Mouse (Mus musculus): ENCODE data around the gene Ints13. TPM values are rescaled to one million over a fixed set of nuclear protein-coding genes. Genes with fewer than 3 reads are reported as not detected.

Ints13 gene
- polyA plus RNA-seq, 1 experiment from 2014 or later, result 100 TPM

DNA sequence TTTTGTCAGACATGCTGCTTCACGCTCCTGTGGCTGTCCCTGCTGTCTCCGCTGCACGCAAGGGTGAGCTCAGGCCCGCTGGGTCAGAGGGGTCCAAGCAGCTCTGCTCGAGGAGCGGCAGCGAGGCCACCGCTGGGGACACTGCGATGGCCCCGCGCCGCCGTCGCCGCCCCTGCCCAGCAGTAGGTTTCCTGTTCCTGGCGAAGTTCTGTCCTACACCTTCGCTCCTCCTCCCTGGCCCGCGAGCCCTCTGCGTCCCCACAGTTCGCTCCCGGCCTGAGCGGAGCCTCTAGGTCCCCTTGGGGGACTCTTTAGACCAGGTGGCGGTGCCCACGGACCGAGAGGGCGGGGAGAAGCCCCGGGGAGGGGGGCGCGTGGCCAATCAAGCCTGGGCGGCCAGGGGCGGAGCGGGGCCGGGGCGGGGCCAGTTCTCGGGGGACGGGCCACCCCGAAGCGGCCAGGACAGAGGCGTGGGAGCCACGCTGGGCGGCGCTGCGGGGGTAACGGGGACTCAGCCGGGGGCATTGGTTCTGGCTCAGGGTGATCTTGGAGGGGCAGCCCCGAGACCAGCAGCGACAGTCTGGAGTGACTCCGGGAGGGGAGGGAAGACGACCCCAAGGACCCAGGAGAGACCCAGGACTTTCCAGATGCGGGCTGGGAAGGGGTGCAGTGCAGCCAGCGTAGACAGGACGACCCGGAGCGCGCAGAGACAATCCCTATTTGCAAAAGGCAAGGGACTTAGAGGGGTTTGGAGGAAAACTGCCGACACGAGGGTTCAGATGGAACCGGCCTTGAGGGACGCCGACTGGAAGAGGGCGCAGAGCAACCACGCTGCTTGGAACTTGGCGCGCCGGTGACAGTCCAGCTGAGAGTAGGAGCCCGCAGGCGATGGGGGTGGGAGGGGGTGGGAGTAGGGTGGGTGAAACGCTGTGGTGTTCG lies 75.5 kb downstream of the Ints13 start, which contains the start of gene Itpr2:
Gene Itpr2, minus strand, starts transcription at position 358 of the 939 bp plus-strand sequence.
- peak within 1 kb of the TSS; percentile 85 for H3K4me2 ChIP-seq (ENCODE audit: low read depth, severe bottlenecking)
- no peaks in the 10 kb centered on the region for H3K9me3 ChIP-seq (ENCODE audit: control insufficient read depth, low read length)
- WGBS, result under 1% methylated on average over 70 of the region's 70 CpGs
- H3K27me3 ChIP-seq (ENCODE audit: control insufficient read depth, insufficient read depth, low read length), result no peaks in the 10 kb centered on the region
- H3K27ac ChIP-seq (replicated peaks; ENCODE audit: low read depth, low read length), result no peak within 1 kb of the TSS
- peak within 1 kb of the TSS; percentile 38 for H3K9ac ChIP-seq (ENCODE audit: low read length)
- peak; percentile 95 for ATAC-seq (ENCODE audit: insufficient number of reproducible peaks, low FRiP score, low TSS enrichment, low read depth)
- H3K36me3 ChIP-seq (ENCODE audit: control insufficient read depth, insufficient read depth, low read length), result no peaks in the 10 kb centered on the region
- H3K4me1 ChIP-seq (ENCODE audit: control insufficient read depth, insufficient read depth, low read length), result no peaks in the 10 kb centered on the region
- H3K4me3 ChIP-seq (ENCODE audit: low read depth, low read length), result peak within 1 kb of the TSS; percentile 67
- DNase-seq (ENCODE audit: low spot score), result peak; percentile 85

DNA sequence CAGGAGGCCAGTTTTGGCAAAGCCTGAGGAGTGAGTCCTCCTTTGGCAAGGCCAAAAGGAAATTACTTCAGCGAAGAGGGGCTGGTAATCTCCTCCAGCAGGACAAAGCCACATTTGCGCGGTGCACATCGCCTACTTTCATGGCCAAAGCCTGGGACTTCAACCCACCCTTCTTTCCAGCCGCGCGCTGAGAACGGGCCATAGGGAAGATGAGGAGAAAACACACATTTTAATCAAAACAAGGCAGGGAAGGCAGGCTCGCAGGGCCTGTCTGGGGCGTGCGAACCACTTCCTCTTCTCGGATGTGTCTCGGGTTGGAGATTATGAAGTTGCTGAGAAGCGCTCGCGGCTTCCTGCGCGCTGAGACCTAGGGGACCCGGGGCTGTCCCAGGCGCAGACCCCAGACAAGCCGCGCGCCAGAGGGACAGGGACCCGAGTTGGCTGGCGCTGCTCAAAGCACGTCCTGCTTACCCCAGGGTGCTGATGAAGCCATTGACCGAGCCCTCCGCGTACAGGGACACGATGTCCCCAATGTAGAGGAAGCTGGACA lies 76.2 kb downstream of the Ints13 start:
- H3K4me3 ChIP-seq (ENCODE audit: low read depth, low read length), result peak overlapping the region; percentile 67
- H3K36me3 ChIP-seq (ENCODE audit: control insufficient read depth, insufficient read depth, low read length), result no peaks in the 10 kb centered on the region
- WGBS, result under 1% methylated on average over 30 of the region's 30 CpGs
- no peaks in the 10 kb centered on the region for H3K9me3 ChIP-seq (ENCODE audit: control insufficient read depth, low read length)
- peak overlapping the region; percentile 38 for H3K9ac ChIP-seq (ENCODE audit: low read length)
- peak overlapping the region; percentile 85 for H3K4me2 ChIP-seq (ENCODE audit: low read depth, severe bottlenecking)
- ATAC-seq (ENCODE audit: insufficient number of reproducible peaks, low FRiP score, low TSS enrichment, low read depth) (peak; percentile 28; the same call in 1 of the 2 replicates), DNase-seq (ENCODE audit: low spot score) (peak; percentile 60)
- no peaks in the 10 kb centered on the region for H3K4me1 ChIP-seq (ENCODE audit: control insufficient read depth, insufficient read depth, low read length)
- H3K27me3 ChIP-seq (ENCODE audit: control insufficient read depth, insufficient read depth, low read length), result no peaks in the 10 kb centered on the region
- no peak overlapping the region for H3K27ac ChIP-seq (replicated peaks; ENCODE audit: low read depth, low read length)

- no peak for DNase-seq (ENCODE audit: low spot score)
- 75% methylated on average over 5 of the region's 5 CpGs for WGBS
- Histone ChIP-seq H3K4me2 (ENCODE audit: low read depth, severe bottlenecking) (peak overlapping the region; percentile 85; the same call in 1 of the 2 replicates), H3K36me3 (ENCODE audit: control insufficient read depth, insufficient read depth, low read length) (no peaks in the 10 kb centered on the region), H3K9ac (ENCODE audit: low read length) (no peak overlapping the region), H3K4me1 (ENCODE audit: control insufficient read depth, insufficient read depth, low read length) (no peaks in the 10 kb centered on the region), H3K27ac (replicated peaks; ENCODE audit: low read depth, low read length) (no peak overlapping the region), H3K27me3 (ENCODE audit: control insufficient read depth, insufficient read depth, low read length) (no peaks in the 10 kb centered on the region), H3K4me3 (ENCODE audit: low read depth, low read length) (no peak overlapping the region), H3K9me3 (ENCODE audit: control insufficient read depth, low read length) (no peaks in the 10 kb centered on the region)
- no peak for ATAC-seq (ENCODE audit: insufficient number of reproducible peaks, low FRiP score, low TSS enrichment, low read depth)
These were observed 76.9 kb downstream of the Ints13 start for GRCm38 (mm10) chr6:146500771-146501170.

GRCm38 (mm10) chr6:146500206-146500605 lies 77.4 kb downstream of the Ints13 start:
- Histone ChIP-seq H3K27me3 (ENCODE audit: control insufficient read depth, insufficient read depth, low read length) (no peaks in the 10 kb centered on the region), H3K9ac (ENCODE audit: low read length) (no peak overlapping the region), H3K4me1 (ENCODE audit: control insufficient read depth, insufficient read depth, low read length) (no peaks in the 10 kb centered on the region), H3K36me3 (ENCODE audit: control insufficient read depth, insufficient read depth, low read length) (no peaks in the 10 kb centered on the region), H3K9me3 (ENCODE audit: control insufficient read depth, low read length) (no peaks in the 10 kb centered on the region), H3K4me2 (ENCODE audit: low read depth, severe bottlenecking) (no peak overlapping the region), H3K27ac (replicated peaks; ENCODE audit: low read depth, low read length) (no peak overlapping the region), H3K4me3 (ENCODE audit: low read depth, low read length) (no peak overlapping the region)
- ATAC-seq (ENCODE audit: insufficient number of reproducible peaks, low FRiP score, low TSS enrichment, low read depth) (no peak), DNase-seq (ENCODE audit: low spot score) (no peak)
- WGBS, result 68% methylated on average over 6 of the region's 6 CpGs

Other genes starting within 250 kb of the Ints13 start
- 5.7 and 6.4 TPM in 2 replicates for gene Itpr2, start 75.6 kb downstream of the Ints13 start, polyA plus RNA-seq (2014; fragmentation: Nextera tagmentation; extraction: Ambion mirVana)
- 92.1 and 95.1 TPM in 2 replicates for gene Fgfr1op2, start 632 bp downstream of the Ints13 start, polyA plus RNA-seq (2014; fragmentation: Nextera tagmentation; extraction: Ambion mirVana)
- gene Med21, start 64.7 kb upstream of the Ints13 start, polyA plus RNA-seq (2014; fragmentation: Nextera tagmentation; extraction: Ambion mirVana), result 135 and 142 TPM in 2 replicates
- gene Tm7sf3, start 65.0 kb upstream of the Ints13 start, polyA plus RNA-seq (2014; fragmentation: Nextera tagmentation; extraction: Ambion mirVana), result 27.6 and 29.6 TPM in 2 replicates
- gene Stk38l, start 147.2 kb upstream of the Ints13 start, polyA plus RNA-seq (2014; fragmentation: Nextera tagmentation; extraction: Ambion mirVana), result 20.4 and 25.4 TPM in 2 replicates
- 2.4 and 3.1 TPM in 2 replicates for gene Arntl2, start 218.2 kb upstream of the Ints13 start, polyA plus RNA-seq (2014; fragmentation: Nextera tagmentation; extraction: Ambion mirVana)